Mouse (Mus musculus) limb, embryonic 15.5 days (tissue): ENCODE data around the gene Esyt1. TPM values are rescaled to one million over a fixed set of nuclear protein-coding genes. Genes with fewer than 3 reads are reported as not detected.
"Not testable (repeated sequence)": the region's sequence is repeated elsewhere in the genome, so short reads cannot be mapped to it uniquely, and the experiment has no call there.

ENCODE experiments used
- ATAC-seq: fragments of 200-750 bp; cut with Nextera tagmentation; 2 replicates; pipeline ENCODE4 v1.8.0; 2017; ENCODE audit warnings: low read depth, moderate TSS enrichment; ENCODE audit not compliant: insufficient number of reproducible peaks, low FRiP score, low TSS enrichment
- H3K27ac ChIP-seq: fragments of 300-500 bp; sonication (generic); 2 replicates; pipeline ENCODE4 v1.5.1; 2015; ENCODE audit warnings: moderate library complexity, mild to moderate bottlenecking, inconsistent platforms
- H3K27me3 ChIP-seq: fragments of 300-500 bp; sonication (generic); 2 replicates; pipeline ENCODE4 v1.6.1; 2015; ENCODE audit warnings: inconsistent platforms
- H3K36me3 ChIP-seq: fragments of 300-500 bp; sonication (generic); 2 replicates; pipeline ENCODE4 v1.6.1; 2015; ENCODE audit warnings: inconsistent platforms
- H3K4me1 ChIP-seq: fragments of 300-500 bp; sonication (generic); 2 replicates; pipeline ENCODE4 v1.6.1; 2015; ENCODE audit warnings: inconsistent platforms
- H3K4me2 ChIP-seq: fragments of 300-500 bp; sonication (generic); 2 replicates; pipeline ENCODE4 v1.6.1; 2015; ENCODE audit warnings: mild to moderate bottlenecking, inconsistent platforms
- H3K4me3 ChIP-seq: fragments of 300-500 bp; sonication (generic); 2 replicates; pipeline ENCODE4 v1.5.1; 2015; ENCODE audit warnings: mild to moderate bottlenecking, inconsistent platforms
- H3K9ac ChIP-seq: fragments of 300-500 bp; sonication (generic); 2 replicates; pipeline ENCODE4 v1.6.1; 2015; ENCODE audit warnings: inconsistent platforms
- H3K9me3 ChIP-seq: fragments of 300-500 bp; sonication (generic); 2 replicates; pipeline ENCODE4 v1.6.1; 2016; ENCODE audit warnings: inconsistent platforms
- WGBS: fragments of 180-500 bp; shearing (Covaris S2); methylation state at CpG from one replicate; pipeline ENCODE4 v1.1.7; 2015; 5-methylcytosine and 5-hydroxymethylcytosine counted together
- polyA plus RNA-seq: library from polyadenylated mRNA; unstranded; fragments of >200 nt; fragmentation: Nextera tagmentation; extraction: Ambion mirVana; gene quantifications from 2 replicates; pipeline ENCODE4 v1.2.1, GENCODE M21; 2015

The Esyt1 gene
- polyA plus RNA-seq, 1 experiment from 2014 or later: 44.9 TPM

- no peak overlapping the region for H3K9ac ChIP-seq
- H3K36me3 ChIP-seq: peaks cover 59% of the 10 kb centered on the region
- no peak overlapping the region for H3K27ac ChIP-seq
- no peaks in the 10 kb centered on the region for H3K4me1 ChIP-seq
- H3K4me2 ChIP-seq: no peak overlapping the region
- WGBS: 79% methylated on average over 12 of the region's 12 CpGs
- H3K27me3 ChIP-seq: peaks cover 1% of the 10 kb centered on the region; the same call in 1 of the 2 replicates
- no peak for ATAC-seq
- no peak overlapping the region for H3K4me3 ChIP-seq
- H3K9me3 ChIP-seq: no peaks in the 10 kb centered on the region
These were observed 13.9 kb downstream of the Esyt1 start for GRCm38 (mm10) chr10:128511761-128512160.

DNA sequence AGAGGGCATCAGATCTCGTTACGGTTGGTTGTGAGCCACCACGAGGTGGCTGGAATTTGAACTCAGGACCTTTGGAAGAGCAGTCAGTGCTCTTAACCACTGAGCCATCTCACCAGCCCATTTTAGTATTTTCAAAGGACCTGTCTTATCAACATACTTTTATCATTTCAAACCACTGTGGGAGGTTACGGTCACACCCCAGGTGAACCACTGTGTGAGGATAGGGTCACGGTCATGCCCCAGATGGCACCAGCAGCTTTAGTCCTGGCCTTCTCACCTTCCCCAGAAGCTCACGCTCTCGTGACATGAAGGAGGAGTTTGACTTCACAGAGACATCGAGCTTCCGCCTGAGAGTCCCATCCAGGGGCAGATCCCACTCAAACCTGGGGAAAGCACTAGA, 14.5 kb downstream of the Esyt1 start:
- Histone ChIP-seq H3K4me3 (no peak overlapping the region), H3K4me1 (no peaks in the 10 kb centered on the region), H3K27ac (no peak overlapping the region), H3K9me3 (no peaks in the 10 kb centered on the region), H3K4me2 (no peak overlapping the region), H3K36me3 (peaks cover 54% of the 10 kb centered on the region), H3K27me3 (no peaks in the 10 kb centered on the region; the same call in 1 of the 2 replicates), H3K9ac (no peak overlapping the region)
- 90% methylated on average over 9 of the region's 9 CpGs for WGBS
- no peak for ATAC-seq

DNA sequence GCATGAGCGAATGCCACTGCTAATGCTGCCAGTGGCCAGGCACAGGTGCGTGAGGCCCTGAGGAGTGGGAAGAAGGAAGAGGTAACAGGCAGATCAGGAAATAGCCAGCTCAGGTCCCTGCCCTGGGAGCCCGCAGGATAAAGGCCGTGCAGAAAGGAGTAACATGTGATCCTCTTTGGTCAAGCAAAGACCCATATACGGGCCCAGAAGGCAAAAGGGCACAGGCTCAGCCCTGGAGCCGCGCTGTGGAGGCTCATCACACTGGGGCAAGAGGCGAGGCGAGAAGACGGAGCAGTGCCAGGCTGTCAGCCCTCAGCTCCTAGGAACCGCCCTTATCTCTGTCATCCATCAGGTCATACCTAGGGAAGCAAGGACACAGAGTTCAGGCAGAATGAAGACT, 15.4 kb downstream of the Esyt1 start:
- H3K4me3 ChIP-seq: no peak overlapping the region
- H3K9ac ChIP-seq: no peak overlapping the region
- H3K27me3 ChIP-seq: no peaks in the 10 kb centered on the region
- 82% methylated on average over 11 of the region's 11 CpGs for WGBS
- H3K36me3 ChIP-seq: peaks cover 45% of the 10 kb centered on the region
- H3K27ac ChIP-seq: no peak overlapping the region
- no peak overlapping the region for H3K4me2 ChIP-seq
- H3K4me1 ChIP-seq: no peaks in the 10 kb centered on the region
- H3K9me3 ChIP-seq: no peaks in the 10 kb centered on the region
- no peak for ATAC-seq

DNA sequence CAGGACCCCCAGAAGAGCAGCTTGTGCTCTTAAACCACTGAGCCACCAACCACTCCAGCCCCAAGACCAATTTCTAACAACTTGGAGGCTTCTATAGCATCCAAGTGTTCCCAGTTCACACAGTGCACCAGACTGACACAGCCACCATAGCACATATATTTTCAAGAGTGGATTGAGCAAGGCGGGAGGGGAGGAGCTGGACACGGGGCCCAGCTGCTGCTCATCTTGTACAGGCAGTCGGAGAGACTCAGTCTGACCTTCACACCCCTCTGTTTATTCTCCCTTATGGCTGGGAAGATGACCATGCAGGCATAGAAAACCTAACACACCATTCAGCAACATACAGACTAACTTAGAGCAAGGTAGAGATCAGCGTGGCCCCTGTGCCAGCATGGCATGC, 15.8 kb downstream of the Esyt1 start:
- H3K36me3 ChIP-seq: peaks cover 40% of the 10 kb centered on the region
- 85% methylated on average over 4 of the region's 4 CpGs for WGBS
- no peaks in the 10 kb centered on the region for H3K27me3 ChIP-seq
- no peak overlapping the region for H3K9ac ChIP-seq
- no peak for ATAC-seq
- no peaks in the 10 kb centered on the region for H3K9me3 ChIP-seq
- no peak overlapping the region for H3K4me2 ChIP-seq
- H3K27ac ChIP-seq: no peak overlapping the region
- H3K4me3 ChIP-seq: no peak overlapping the region
- no peaks in the 10 kb centered on the region for H3K4me1 ChIP-seq

DNA sequence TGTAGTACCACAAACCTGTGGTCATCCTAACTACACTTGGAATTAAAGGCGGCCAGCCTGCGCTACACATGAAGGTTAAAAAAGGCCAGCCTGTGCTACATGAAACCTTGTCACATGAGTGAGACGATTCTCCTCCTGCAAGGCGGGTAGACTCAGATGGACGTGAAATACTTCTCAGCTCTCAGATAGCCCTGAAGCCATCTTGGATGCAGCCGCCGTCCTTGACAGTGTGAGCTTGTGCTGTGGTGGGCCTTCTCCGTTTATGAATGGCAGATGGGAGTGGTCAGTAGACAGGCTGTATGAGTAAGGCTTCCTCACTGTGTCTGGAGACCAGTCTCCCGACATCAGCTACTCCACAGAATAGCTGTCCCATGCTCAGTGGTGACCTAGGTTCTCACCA, 16.5 kb downstream of the Esyt1 start:
- Histone ChIP-seq H3K27ac (no peak overlapping the region), H3K36me3 (peaks cover 39% of the 10 kb centered on the region), H3K4me3 (no peak overlapping the region), H3K27me3 (no peaks in the 10 kb centered on the region), H3K4me1 (no peaks in the 10 kb centered on the region), H3K9me3 (no peaks in the 10 kb centered on the region), H3K4me2 (no peak overlapping the region), H3K9ac (no peak overlapping the region)
- ATAC-seq: no peak
- 88% methylated on average over 9 of the region's 9 CpGs for WGBS

GRCm38 (mm10) chr10:128508260-128508659, 17.4 kb downstream of the Esyt1 start:
- Histone ChIP-seq H3K9ac (no peak overlapping the region), H3K36me3 (peaks cover 39% of the 10 kb centered on the region), H3K9me3 (no peaks in the 10 kb centered on the region), H3K27me3 (no peaks in the 10 kb centered on the region), H3K4me1 (no peaks in the 10 kb centered on the region), H3K4me2 (no peak overlapping the region), H3K4me3 (no peak overlapping the region), H3K27ac (peak overlapping the region; percentile 67)
- ATAC-seq: no peak
- WGBS: 68% methylated on average over 9 of the region's 9 CpGs

GRCm38 (mm10) chr10:128505974-128506373, 19.7 kb downstream of the Esyt1 start:
- 93% methylated on average over 14 of the region's 14 CpGs for WGBS
- Histone ChIP-seq H3K36me3 (peaks cover 19% of the 10 kb centered on the region), H3K4me2 (no peak overlapping the region), H3K4me3 (no peak overlapping the region), H3K27ac (no peak overlapping the region), H3K27me3 (no peaks in the 10 kb centered on the region), H3K9ac (no peak overlapping the region), H3K9me3 (no peaks in the 10 kb centered on the region), H3K4me1 (no peaks in the 10 kb centered on the region)
- no peak for ATAC-seq

DNA sequence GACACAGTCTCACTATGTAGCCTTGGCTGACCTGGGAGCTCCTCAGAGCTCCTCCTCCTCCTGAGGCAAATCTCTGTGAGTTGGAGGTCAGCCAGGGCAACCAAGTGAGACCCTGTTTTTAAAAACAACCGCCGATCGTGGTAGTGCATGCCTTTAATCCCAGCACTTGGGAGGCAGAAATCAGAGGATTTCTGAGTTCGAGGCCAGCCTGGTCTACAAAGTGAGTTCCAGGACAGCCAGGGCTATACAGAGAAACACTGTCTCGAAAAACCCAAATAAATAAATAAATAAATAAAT, 20.4 kb downstream of the Esyt1 start:
- peaks cover 14% of the 10 kb centered on the region for H3K36me3 ChIP-seq
- not testable (repeated sequence) for H3K4me2 ChIP-seq, H3K27me3 ChIP-seq, ATAC-seq, H3K9ac ChIP-seq, H3K4me1 ChIP-seq, H3K27ac ChIP-seq, H3K9me3 ChIP-seq, H3K4me3 ChIP-seq
- 84% methylated on average over 5 of the region's 5 CpGs for WGBS

DNA sequence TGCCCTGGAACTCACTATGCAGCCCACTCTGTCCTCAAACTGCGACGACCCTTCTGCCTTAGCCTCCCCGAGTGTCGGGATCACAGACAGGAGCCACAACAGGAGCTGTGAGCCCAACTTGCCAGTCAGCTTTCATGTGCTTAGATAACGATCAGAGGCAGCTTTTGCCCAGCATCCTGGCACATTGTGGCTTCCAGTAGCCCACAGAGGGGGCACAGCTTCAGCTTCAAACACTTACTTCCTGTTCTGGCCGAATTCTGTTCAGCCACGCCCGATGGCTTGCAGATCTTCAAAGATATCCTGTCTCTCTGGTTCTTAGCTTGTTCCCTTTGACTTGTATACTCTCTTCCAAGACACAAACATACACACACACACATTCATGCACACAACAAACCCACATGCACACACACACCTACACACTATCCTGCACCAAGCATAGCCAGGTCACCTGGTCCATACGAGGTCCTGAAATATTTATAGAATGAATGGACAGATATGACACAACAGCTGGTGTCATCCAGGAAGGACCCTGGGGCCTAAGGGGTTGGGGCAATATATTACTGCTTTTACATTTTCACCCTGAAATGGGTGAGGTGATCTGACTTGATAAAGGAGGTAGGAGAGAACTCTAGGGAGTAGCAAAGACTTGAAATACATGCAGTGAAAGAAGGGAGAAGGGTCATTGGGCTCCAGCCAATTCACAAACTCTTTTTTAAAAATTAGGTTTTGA, 20.9 kb downstream of the Esyt1 start:
- H3K9me3 ChIP-seq: no peaks in the 10 kb centered on the region
- no peaks in the 10 kb centered on the region for H3K27me3 ChIP-seq
- ATAC-seq: no peak
- H3K9ac ChIP-seq: no peak overlapping the region
- H3K4me3 ChIP-seq: no peak overlapping the region
- peaks cover 9% of the 10 kb centered on the region for H3K36me3 ChIP-seq
- H3K4me1 ChIP-seq: no peaks in the 10 kb centered on the region
- no peak overlapping the region for H3K27ac ChIP-seq
- no peak overlapping the region for H3K4me2 ChIP-seq
- WGBS: 72% methylated on average over 9 of the region's 9 CpGs

DNA sequence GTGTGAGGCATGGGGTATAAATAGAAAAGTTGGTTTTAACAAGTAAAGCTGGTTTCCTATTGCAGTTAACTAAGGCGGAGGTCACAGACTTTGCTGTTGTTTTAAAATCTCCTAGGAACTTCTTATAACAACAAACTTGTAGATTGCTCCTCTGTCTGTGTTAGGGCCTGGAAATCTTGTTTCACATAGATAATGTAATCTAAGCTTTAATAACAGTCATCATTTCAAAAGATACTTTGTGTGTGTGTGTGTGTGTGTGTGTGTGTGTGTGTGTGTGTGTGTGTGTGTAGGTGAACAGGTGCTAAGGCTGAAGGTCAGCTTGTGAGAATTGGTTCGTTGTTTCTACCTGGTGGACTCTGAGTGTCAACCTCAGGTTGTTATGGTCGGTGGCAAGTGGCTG, 21.7 kb downstream of the Esyt1 start:
- Histone ChIP-seq H3K9me3 (no peaks in the 10 kb centered on the region), H3K27me3 (no peaks in the 10 kb centered on the region), H3K4me1 (0 out of 2 replicates have a peak, but pooled peaks cover 6% of the 10 kb centered on the region), H3K9ac (no peak overlapping the region), H3K36me3 (peaks cover under 1% of the 10 kb centered on the region), H3K27ac (no peak overlapping the region), H3K4me3 (no peak overlapping the region), H3K4me2 (no peak overlapping the region)
- WGBS: 66% methylated on average over 3 of the region's 3 CpGs
- no peak for ATAC-seq

- Histone ChIP-seq H3K4me2 (no peak overlapping the region), H3K27me3 (no peaks in the 10 kb centered on the region), H3K9ac (no peak overlapping the region), H3K9me3 (no peaks in the 10 kb centered on the region), H3K4me1 (0 out of 2 replicates have a peak, but pooled peaks cover 6% of the 10 kb centered on the region), H3K27ac (no peak overlapping the region), H3K36me3 (no peaks in the 10 kb centered on the region; the same call in 1 of the 2 replicates), H3K4me3 (no peak overlapping the region)
- no peak for ATAC-seq
- 65% methylated on average over 8 of the region's 8 CpGs for WGBS
These were observed 22.1 kb downstream of the Esyt1 start for GRCm38 (mm10) chr10:128503532-128503931.

DNA sequence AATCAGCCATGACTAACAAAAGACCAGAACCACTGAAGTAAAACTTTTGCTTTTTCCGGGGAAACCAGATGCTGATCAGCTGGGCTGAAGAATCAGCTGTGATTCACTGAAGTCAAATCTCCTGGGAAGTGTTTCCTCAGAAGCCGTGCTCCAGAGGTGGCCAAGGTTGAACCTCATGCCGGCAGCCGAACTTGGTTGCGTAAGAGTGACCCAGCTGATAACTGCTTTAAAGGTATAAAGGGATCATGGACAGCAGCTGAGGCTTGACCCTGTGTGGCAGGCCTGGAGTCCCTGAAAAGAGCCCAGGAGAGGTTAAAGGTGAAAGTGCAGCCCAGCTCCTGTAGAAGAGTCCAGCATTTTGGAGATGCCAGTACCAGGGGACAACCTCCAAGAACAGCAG, 23.3 kb downstream of the Esyt1 start:
- no peaks in the 10 kb centered on the region for H3K27me3 ChIP-seq
- no peak for ATAC-seq
- no peaks in the 10 kb centered on the region for H3K9me3 ChIP-seq
- no peaks in the 10 kb centered on the region; the same call in 1 of the 2 replicates for H3K36me3 ChIP-seq
- no peak overlapping the region for H3K4me2 ChIP-seq
- peaks cover 12% of the 10 kb centered on the region for H3K4me1 ChIP-seq
- H3K27ac ChIP-seq: no peak overlapping the region
- 73% methylated on average over 5 of the region's 5 CpGs for WGBS
- H3K4me3 ChIP-seq: no peak overlapping the region
- no peak overlapping the region for H3K9ac ChIP-seq
